Mouse (Mus musculus): ENCODE measurements at regions not wholly inside any gene's neighbourhood (a gene's known extent, or its start where the extent isn't known, plus 50 kb on each side); places are given as distances from the start of the nearest gene placed in this dataset.
A peak's percentile ranks its signal among the peaks of the same experiment; 100 is the strongest.

- no peak for DNase-seq
Observed at GRCm38 (mm10) chr13:69867296-69868065, 65.3 kb downstream of the Med10 start.

DNA sequence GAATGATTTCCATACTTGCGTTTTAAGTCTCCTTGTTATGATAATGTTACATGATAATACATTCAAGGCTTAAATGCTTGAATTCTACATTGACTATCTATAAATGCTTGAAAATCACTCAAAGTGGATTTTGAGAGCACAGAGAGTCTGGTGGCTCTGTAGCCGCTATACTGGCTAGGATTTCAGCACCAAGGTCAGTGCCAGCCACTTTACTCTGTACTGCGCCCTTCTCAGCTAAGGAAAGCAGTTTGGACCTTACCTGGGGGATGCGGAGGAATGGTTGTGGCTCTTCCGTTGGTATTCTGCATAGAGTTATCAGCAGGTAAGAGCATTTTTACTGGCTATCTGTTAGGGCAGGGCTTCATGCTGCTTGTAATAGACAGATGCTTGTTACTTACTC is 94.3 kb downstream of the Med10 start:
- peak in 1 of 2 experiments; percentile 18 for DNase-seq

DNA sequence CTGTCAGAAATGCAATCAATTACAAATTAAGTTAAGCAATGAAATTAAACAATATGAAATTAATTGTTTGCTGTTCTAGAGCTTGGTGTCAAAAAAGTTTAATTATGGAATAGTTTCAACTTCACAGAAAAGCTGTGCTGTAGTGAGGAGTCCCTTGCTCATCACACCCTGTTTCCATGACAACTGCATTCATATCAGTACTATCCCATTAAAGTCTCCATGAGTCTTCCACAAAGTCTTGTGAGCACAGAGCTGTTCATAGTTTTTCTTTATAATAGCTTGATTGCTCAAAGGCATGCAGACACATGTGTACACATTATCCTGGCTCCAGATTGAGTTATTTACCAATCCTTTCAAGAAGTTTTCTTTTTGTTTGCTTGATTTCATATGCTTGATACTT is 98.9 kb downstream of the Med10 start:
- no peak for DNase-seq

- DNase-seq, result no peak
Observed at GRCm38 (mm10) chr13:69906802-69907537, 104.8 kb downstream of the Med10 start.

DNA sequence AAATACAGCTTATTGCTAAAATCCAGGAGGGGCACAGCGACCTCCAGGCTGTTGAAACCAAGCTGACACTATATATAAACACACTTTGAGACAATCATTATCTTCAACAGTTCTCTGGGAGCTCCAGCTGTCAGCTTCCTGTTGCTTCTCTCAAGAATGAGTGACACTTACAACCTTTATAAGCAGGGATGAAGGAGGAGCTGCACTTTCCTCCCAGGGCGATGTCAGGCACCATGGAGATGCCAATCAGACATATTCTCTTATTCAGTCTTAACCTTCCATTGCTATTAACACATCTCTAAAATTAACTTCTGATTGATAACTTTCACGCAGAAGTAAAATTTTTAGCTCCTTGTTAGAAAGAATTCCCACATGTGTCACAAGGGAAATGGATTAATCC is 113.6 kb downstream of the Med10 start:
- no peak for DNase-seq

- DNase-seq, result no peak
Observed at GRCm38 (mm10) chr13:69932695-69933550, 130.7 kb downstream of the Med10 start.

DNA sequence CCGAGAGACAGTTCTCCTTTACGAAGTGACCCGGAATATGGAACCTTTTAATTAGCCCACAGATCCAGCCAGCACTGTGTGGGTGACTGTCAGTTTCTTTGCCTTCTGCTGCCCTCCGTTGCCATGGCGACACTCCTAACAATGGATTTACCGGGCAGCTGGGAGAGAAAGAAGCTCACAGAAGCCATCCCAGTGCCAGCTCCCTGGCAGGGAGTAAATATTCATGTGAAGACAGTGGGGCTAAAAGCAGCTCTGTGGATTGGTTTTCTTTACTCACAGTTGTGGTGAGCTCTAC is 131.3 kb downstream of the Med10 start:
- no peak for DNase-seq

DNA sequence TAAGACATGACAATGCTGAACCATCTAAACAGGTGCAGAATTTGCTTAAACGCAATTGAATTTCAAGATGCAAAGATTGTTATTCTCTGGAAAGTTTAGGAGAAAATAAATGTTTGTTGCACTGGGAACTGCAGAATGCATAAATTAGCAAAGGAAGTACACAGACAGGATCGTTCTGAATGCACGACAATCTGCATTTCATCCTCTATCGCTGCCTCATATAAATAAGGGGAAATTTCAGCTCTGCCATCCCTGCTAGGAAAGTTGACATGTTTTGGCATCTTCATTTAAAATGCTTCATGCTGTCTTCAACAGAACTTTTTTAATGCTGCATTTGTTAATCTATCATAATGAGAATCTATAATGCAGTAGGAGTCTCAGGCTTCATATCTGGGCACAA is 137.6 kb downstream of the Med10 start:
- no peak for DNase-seq

GRCm38 (mm10) chr13:69944651-69945050 is 142.5 kb downstream of the Med10 start:
- no peak for DNase-seq

DNA sequence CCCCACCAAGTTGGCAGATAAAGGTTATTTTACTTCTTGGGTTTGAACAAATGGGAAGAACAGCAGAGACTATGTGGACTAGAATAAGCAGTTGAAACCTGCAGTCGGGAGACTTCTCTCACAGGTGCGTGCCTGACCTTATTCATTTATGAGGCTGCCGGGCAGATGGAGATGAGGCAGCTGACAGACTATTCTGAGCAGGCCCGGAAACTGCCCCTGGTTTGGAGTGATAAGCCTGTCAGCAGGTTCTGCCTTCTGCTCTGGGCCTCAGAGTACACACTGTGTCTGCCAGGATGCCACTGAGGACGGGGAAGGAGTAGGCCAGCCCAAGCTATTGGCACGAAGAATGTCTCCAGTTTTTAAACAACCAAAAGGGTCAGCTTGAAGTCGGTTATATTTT is 144.4 kb downstream of the Med10 start:
- peak; percentile 48 to 65 for DNase-seq

GRCm38 (mm10) chr13:69952061-69952460 is 149.9 kb downstream of the Med10 start:
- no peak for DNase-seq

DNA sequence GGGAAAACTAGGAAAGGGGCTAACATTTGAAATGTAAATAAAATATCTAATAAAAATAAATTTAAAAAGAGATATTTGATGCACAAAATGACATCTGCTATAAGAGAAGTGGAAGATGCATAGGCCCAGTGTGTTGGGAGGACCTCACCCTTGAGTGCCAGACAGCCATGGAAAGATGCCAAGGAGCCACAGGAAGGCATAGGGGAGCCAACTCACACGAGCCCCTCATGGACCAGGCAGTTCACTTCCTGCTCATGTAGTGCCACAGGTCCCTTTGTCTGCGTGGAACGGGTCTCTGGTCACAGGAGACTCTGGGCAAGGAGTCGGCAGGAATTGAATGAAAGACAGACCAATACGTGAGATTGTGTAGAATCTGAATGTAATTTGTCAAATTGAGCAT is 152.0 kb downstream of the Med10 start:
- no peak for DNase-seq

GRCm38 (mm10) chr13:69955503-69955902 is 153.3 kb downstream of the Med10 start:
- no peak for DNase-seq

DNA sequence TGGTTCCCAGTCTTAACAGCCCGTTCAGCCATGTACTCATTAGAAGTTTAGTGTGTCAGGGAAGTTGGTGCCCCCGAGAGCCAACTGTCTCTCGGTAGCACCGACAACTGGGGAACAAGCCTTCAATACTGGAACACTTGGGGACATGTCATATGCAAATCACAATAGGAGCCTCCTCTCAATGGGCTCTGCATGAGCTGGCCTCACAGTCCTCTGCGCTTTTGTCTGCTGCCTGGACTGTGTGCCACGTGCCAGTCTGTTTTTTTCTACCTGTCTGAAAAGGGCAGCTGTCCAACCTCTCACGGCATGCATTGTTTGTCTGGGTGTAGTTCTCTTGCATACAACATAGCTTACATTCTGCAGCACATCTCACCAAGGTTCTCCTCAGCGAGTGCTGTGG is 161.7 kb downstream of the Med10 start:
- no peak for DNase-seq

GRCm38 (mm10) chr13:69971281-69972057 is 169.3 kb downstream of the Med10 start:
- DNase-seq, result no peak

- DNase-seq, result no peak
Observed at GRCm38 (mm10) chr13:69974835-69975234, 172.6 kb downstream of the Med10 start.

DNA sequence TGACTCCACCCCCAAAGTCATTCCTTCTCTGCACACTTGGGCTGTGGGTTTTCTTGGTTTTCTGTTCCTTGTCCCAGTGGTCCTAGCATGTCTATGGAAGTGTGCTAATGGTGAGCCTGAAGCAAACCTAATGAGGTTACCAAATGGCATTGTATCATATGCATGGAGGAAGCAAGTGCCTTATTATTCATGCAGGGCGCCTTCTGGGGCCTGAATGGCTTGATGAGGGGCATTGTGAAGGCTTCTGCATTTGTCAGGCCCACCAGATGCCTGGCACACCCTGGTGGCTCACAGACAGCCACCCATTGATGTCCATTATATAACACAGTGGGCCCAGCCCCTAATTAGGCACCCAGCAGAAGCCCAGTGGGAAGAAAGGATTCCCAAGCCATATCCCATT is 182.0 kb downstream of the Med10 start:
- DNase-seq, result no peak

DNA sequence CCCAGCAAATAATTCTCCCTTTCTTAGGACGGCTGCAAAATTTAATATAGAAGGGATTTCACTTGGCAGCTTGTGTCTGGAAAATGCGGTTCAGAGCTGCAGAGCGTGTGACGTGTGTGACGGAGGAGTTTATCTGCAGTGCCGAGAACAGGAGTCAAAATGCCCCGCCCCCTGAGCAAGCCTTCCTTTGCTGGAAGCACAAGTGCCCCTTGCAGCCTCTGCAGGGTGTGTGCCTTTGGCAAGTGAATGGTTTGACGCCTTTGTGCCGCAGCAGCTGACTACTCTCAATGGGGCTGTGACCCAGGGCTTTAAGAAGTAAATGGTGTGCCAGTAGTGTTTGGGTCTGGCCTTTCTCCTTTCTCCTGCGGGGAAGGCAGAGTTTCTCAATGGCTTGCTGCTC is 185.0 kb downstream of the Med10 start:
- DNase-seq, result peak; percentile 14 to 15

DNA sequence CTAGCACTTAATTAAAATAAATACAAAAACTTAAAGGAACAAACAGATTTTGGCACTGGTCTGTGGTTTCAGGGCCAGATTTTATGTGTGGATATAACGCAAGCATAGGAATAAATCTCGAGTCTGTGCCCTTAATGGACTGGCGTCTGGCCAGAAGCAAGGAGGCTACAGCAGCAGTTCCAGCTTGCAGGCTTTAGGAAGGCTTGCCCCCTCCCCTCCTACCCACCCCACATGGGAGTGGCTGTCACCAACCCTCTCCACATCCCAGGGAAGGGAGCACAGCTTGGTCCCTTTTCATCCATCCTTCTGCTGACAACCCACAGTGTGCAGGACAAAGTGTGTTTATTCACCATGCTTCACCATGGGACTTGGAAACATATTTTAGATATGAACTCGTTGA is 186.1 kb downstream of the Med10 start:
- DNase-seq, result no peak

DNA sequence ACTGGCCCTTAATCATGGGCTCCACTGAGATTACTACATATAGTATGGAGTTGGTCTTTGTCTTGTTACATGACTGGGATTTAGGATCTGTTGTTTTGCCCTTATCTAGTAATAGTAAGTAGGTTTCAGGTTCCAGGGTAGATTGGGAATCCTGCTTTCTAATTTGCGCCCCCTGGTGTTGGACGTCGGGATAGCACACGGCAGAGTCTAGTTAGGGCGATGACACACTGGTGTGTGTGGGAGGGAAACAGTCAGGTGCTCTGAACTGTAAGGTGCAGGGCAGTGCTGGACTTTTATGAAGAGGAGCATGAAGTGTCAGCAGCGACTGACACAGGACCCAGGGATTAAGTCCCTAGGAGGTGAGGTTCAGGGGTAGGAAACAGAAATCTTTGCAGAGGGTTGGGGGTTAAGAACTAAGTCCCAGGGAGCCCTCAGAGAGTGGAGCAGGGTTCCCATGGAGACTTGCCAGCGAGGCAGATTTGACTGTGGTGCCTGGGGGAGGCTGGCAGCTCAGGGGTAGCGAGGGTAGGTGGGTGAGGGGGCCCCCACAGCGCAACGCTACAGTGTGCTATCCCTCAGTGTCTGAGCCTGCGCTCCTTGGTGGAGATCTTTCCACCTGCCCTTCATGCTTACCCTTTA is 189.2 kb downstream of the Med10 start:
- DNase-seq, result peak; percentile 4 to 62

GRCm38 (mm10) chr13:69991892-69992261 is 189.7 kb downstream of the Med10 start:
- DNase-seq, result no peak

DNA sequence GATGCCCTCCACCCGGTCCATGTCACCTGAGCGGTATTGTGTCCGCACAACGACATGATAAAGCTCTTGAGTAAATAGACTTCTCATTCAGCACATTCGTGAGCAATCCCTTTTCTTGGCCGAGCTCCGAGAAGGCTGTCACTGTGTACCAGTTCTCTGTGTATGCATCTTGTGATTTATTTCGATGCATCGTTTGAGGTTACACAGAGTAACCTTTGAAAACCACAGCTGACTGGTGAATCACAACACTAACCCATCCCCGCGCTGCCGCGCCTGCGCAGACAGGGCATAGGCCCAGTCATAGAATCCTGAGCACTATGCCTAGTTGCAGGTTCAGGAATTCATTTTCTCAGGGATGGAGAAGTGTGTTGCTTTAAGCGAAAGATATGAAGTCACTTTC is 201.4 kb downstream of the Med10 start:
- DNase-seq, result no peak
